Mouse (Mus musculus) retina, embryonic 14.5 days (tissue): ENCODE measurements around the gene Calm5.
"Not testable (repeated sequence)": the region's sequence is repeated elsewhere in the genome, so short reads cannot be mapped to it uniquely, and the experiment has no call there.

ENCODE experiments used
- DNase-seq: peaks from one replicate; pipeline ENCODE4 v3.0.0-alpha.2; 2015; ENCODE audit warnings: low spot score

The Calm5 gene

GRCm38 (mm10) chr13:3853648-3854333, at the start of gene Calm5:
Calm5 (plus strand) TSS chr13:3854173.
- not testable (repeated sequence) for DNase-seq

DNA sequence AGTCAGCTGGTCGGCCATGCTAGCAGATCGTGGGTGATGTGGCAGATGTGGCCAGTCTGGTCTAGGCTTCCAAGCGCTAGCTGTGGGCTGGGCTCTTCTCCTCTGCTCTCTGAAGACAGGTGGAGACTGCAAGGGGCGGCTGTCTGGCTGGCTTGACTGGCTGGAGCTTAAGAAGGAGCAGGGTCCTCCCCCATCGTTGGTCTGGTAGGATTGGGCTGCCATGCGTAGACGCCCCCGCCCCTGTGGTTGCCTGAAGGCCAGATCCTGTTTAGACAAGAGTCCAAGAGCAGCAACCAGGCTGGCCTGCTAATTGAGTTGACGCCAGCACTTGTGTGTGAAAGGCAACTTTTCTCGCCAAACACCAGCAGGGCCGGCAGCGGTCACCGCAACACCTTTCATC, 49.8 kb upstream of the Calm5 start, which contains the start of gene Calml3:
Gene Calml3, minus strand, starts transcription at position 131 of the 400 bp plus-strand sequence.
- DNase-seq = no peak

DNA sequence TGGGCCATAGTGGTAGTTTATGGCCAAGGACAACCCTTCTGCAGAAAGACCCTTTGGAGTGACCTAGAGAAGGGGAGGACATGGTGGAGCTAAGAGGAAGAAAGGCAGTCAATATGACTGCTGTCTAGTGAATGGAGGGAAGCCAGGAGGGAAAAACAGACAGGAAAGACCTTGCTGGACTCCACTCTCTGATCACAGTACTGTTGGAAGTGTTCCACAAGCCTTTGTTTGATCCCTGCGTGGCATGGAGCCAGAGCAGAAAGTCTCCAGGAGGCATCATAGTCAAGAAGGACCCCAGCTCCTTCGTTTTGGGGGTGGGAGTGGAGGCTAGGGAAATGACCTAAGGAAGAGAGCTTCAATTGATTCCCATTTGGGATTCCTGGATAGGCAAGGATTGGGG, 48.8 kb upstream of the Calm5 start:
- DNase-seq = no peak

DNA sequence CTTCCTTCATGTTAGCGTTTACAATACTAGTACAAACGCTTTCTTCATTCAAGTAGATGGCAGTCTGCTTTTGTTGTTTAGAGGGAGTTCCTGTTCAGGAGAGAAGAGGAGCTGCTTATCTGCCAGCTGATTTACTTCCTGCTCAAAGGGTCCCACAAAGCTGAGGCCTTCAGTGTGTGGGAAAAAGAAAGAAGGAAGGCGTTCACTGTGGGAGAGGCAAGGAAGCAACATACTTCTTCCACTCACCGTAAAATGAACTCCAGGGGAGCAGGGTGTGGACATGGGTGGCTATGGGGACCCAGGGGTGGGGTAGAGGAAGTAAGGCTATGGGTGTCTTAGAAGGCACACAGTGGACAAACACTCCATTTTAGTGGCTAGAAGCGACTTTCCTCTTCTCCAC, 48.3 kb upstream of the Calm5 start:
- no peak for DNase-seq

DNA sequence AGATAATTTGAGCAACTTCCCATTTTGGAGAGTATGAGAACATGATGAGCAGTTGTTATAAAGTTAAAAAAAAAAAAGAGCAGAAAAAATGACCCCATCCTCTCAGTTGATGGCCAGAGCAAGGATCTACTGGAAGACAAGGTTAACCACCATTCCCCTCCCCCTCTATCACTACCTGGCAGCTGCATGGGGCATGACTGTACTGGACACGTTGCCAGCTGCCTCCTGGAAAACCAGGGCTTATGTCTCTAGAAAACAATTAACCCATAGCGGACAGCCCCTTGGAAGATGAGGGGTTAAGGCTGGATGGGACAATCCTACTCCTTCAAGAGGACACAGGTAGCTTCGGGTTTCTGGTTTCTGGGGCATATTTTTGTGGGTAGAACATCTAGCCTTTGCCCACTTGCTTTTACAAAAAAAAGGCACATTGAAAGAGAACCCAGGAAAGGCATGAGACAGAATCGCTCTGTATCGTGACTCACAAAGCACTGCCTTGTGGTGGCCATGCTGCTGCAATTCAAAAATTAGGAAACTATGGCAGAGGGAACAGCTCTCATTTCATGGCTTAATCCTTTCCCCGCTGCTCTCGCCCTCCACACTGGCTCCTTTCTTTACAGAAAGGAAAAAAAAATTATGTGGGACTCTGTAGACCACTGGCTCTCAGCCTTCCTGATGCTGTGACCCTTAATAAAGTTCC, 46.7 kb upstream of the Calm5 start:
- DNase-seq = no peak

- no peak for DNase-seq
Observed at GRCm38 (mm10) chr13:3818012-3818739, 35.8 kb upstream of the Calm5 start.

DNA sequence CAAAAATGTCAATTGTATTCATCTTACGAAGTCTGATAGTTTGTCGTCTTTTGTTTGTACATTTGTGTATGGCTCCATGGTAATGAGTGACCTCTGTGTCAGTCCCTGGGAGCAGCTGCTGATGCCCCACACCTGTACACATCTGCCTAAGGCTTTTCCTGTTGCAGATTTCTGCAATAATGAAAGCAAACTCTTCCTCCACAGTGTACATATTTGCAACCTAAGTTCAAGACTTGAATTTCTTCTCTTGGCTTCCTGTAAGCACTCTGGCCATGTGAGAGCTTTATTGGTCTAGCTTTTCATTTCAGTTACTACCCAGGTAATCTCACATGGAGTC, 35.3 kb upstream of the Calm5 start:
- DNase-seq = no peak

GRCm38 (mm10) chr13:3822105-3822504, 31.9 kb upstream of the Calm5 start:
- no peak for DNase-seq

DNA sequence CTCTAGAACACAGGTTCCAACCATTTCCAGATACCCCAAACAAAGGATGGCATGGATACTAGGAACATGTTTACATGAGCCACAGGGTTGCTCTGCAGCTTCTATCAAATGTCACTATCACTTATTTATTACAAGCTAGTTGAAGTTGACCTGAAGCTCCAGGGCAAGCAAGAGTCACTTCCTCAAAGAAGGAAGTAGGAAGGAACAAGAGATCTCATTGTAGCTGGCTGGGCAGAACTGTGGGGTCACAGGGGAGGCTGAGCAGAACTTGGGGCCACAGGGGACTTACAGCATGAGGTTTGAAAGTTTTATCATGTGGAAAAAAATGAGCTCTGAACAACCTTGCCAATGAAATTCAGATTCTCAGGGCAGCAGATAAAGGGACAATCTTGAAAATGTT, 28.2 kb upstream of the Calm5 start:
- no peak for DNase-seq

DNA sequence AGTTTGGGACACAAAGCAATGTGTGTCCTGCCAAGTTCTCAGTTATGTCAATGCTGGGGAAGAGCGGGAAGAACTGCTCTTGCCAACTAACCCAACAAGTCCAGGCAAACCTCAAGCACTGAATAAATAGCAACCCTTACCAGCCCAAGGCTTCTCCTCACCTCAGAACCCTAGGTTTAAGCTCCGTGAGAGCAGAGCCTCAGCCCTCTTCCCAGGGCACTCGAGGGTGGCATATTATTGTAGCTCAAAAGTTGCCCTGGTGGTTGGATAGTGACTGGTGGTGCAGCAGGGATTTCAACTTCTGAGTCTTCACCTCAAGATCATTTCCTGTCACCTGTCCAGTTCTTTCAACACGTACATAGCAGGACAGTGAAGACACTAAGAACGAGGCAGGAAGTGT, 22.4 kb upstream of the Calm5 start:
- DNase-seq = no peak

DNA sequence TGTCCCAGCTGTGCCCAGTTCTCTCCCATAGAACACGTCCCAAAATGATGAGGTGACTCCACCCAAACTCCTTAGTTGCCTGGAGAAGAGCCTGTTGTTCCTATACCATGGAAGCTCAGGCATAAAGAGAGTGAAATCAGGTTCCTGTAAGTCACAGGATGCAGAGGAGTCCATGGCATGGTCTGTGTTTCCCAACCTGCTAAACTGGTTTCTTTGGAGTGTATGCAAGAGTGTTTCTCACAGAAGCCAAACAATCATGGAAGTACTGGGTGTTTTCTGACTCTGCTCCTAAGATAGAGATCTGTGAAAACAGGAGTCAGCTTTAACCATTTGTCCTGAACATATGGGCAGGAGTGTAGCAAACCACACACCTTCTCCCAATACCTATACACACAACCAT, 22.0 kb upstream of the Calm5 start:
- DNase-seq = no peak

DNA sequence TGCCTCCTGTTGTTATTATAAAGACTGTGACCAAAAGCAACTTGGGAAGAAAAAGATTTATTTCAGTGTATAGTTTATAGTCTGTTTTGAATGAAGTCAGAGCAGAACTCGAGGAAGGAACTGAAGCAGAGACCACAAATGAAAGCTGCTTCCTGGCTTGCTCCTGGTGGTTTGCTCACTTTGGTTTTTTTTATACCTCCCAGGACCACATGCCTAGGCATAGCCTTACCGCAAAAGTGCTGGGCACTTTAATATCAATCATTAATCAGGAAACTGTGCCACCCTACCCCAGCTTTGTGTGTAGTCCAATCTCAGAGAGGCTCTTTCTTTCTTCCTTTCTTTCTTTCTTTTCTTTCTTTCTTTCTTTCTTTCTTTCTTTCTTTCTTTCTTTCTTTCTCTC, 21.5 kb upstream of the Calm5 start:
- DNase-seq = no peak

GRCm38 (mm10) chr13:3833644-3834043, 20.3 kb upstream of the Calm5 start:
- not testable (repeated sequence) for DNase-seq

DNA sequence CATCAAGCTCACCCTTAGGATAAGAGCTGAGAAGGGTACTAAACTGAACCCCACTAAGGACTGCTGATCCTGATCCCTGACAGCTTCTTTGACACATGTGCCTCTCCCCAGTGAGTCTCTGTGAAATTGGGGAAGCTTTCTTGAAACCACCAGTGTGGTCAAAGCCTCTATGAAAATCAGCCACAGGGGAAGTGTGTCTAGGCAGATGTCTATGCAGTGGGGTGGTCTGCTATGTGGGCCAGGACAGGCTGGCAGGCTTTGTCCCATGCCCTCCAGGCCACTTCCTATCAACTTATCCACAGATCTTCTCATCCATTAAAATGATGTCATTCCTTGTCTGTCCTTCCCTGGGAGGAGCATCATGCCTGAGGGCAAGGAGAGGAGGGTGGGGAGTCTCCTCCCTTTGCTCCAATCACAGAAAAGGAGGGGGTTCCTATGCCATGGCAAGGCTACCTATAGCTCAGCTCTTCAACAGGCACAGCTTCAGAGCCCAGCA, 16.6 kb upstream of the Calm5 start, which contains the start of gene Calm4:
Gene Calm4, plus strand, starts transcription at position 446 of the 496 bp plus-strand sequence.
- DNase-seq = not testable (repeated sequence)

DNA sequence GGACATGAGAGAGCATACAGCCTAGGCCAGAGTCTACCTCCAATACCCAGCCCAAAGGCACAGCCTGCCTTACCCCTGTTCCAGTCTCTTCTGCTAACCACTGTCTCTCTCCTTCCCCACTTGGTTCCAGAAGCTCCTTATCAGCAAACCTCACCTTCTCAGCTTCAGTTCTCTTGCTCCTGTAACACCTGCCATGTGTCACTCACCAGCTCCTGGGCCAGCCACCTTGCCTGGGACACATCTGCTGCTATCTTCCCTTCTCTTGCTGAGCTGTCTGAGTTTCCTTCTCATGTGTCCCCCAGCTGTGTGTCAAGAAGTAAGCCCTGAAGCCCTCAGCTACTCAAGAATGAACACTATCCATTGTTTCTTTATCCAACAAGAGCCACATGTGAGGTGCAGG, 13.3 kb upstream of the Calm5 start:
- not testable (repeated sequence) for DNase-seq

DNA sequence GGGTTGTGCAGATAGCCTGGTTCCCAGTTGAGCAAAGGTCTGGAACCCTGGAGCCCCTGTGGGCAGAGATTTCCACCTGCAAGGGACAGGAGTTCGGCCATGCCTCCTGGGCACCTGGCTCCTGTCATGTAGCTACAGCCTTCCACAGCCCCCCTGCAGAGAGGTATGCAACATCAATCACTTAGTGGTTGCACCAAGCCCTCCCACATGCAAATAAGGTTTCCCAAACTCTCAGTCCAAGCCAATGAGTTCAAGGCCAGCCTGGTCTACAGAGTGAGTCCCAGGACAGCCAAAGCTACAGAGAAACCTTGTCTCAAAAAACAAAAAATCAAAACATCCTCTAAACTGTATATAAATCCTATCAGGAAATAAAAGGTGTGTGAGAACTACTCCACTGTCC, 3.6 kb upstream of the Calm5 start:
- DNase-seq = no peak

- no peak for DNase-seq
Observed at GRCm38 (mm10) chr13:3854856-3855255, 883 bp downstream of the Calm5 start.

GRCm38 (mm10) chr13:3856252-3856651, 2.3 kb downstream of the Calm5 start:
- no peak for DNase-seq

- no peak for DNase-seq
Observed at GRCm38 (mm10) chr13:3861251-3861650, 7.3 kb downstream of the Calm5 start.

- DNase-seq = no peak
Observed at GRCm38 (mm10) chr13:3862325-3862724, 8.4 kb downstream of the Calm5 start.

DNA sequence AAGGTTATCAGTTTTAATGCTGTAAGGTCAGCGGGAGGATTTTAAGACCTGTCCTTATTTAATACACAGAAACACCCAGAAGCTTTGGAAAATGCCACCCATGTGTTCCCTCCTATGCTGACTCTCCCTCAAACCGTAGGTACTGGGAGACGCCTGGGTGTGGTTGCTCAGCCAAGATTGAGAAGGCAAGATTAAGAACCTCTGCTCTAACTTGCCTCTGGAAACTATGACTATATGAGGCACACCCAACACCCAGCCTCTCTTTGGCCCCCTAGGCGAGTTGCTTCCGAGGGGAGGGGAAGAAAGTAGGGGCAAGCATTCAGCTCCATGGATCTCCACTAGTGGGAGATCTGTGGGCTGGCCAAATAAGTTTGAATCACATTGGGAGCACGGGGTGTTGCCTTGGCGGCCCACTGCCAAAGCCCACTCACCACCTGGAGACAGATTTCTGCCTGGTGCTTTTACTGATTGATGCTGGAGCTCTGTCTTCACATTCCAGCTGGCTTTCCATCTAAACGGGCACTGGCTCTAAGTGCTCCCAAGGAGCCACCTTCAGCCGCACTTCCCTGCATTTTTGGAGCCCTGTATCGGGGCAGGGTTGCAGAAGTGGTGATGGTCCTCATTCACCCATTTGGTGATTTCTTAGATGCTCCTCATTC, 9.1 kb downstream of the Calm5 start:
- DNase-seq = no peak

- no peak for DNase-seq
Observed at GRCm38 (mm10) chr13:3865648-3866354, 11.8 kb downstream of the Calm5 start.
